Mouse (Mus musculus) CH12.LX (cell line): Measurements from ENCODE around the gene Rrnad1. TPM values are rescaled to one million over a fixed set of nuclear protein-coding genes. Genes with fewer than 3 reads are reported as not detected.
A peak's percentile ranks its signal among the peaks of the same experiment; 100 is the strongest.
"Not testable (repeated sequence)": the region's sequence is repeated elsewhere in the genome, so short reads cannot be mapped to it uniquely, and the experiment has no call there.

ENCODE experiments used
- DNase-seq: peaks from one replicate; pipeline ENCODE4 v3.0.0-alpha.2; 2013; ENCODE audit errors: extremely low read depth
- H3K27ac ChIP-seq: 2 replicates; pipeline ENCODE4 v1.5.1; 2012; ENCODE audit warnings: low read depth, mild to moderate bottlenecking, control low read depth, moderate library complexity; ENCODE audit not compliant: insufficient read depth
- H3K27me3 ChIP-seq: replicated peaks from 2 replicates; pipeline ENCODE3; 2012; ENCODE audit warnings: inconsistent platforms
- H3K36me3 ChIP-seq, 2 experiments: replicated peaks in 1 of 2; 2 replicates each; pipeline versions ENCODE3 to v1.6.1; 2012; ENCODE audit warnings: inconsistent platforms in 1 of 2, low read length in 1 of 2, mild to moderate bottlenecking in 1 of 2, mixed read lengths in 1 of 2, moderate library complexity in 1 of 2; ENCODE audit not compliant: control insufficient read depth in 1 of 2, insufficient read depth in 1 of 2
- H3K4me1 ChIP-seq, 2 experiments: 2 replicates each; pipeline ENCODE4 v1.6.1; 2012; ENCODE audit warnings: inconsistent platforms in 1 of 2, moderate library complexity in 1 of 2; ENCODE audit not compliant: insufficient read depth in 2 of 2, control insufficient read depth in 1 of 2
- H3K4me2 ChIP-seq: 2 replicates; pipeline ENCODE4 v1.6.1; 2012; ENCODE audit warnings: low read depth, mild to moderate bottlenecking, control low read depth; ENCODE audit not compliant: poor library complexity, insufficient read depth, severe bottlenecking
- H3K4me3 ChIP-seq, 3 experiments: fragments of 150-350 bp in 1 of 3; sonication (generic) in 1 of 3; replicated peaks in 1 of 3; 2 replicates each; pipeline versions ENCODE3 to v1.5.1; 2011 to 2012; ENCODE audit warnings: low read depth in 2 of 3, low read length in 2 of 3, mild to moderate bottlenecking in 2 of 3, moderate library complexity in 2 of 3, control low read depth in 1 of 3, improper control_type of control experiment in 1 of 3, inconsistent platforms in 1 of 3, mixed read lengths in 1 of 3; ENCODE audit not compliant: poor library complexity in 1 of 3
- H3K79me2 ChIP-seq: replicated peaks from 2 replicates; pipeline ENCODE4 v1.6.1; 2012; ENCODE audit warnings: mild to moderate bottlenecking, moderate library complexity; ENCODE audit not compliant: control insufficient read depth, poor library complexity, insufficient read depth, severe bottlenecking; ENCODE audit errors: extremely low read depth
- H3K9ac ChIP-seq: 2 replicates; pipeline ENCODE4 v1.6.1; 2012; ENCODE audit warnings: low read depth, mild to moderate bottlenecking, control low read depth, moderate library complexity; ENCODE audit not compliant: insufficient read depth
- H3K9me3 ChIP-seq: replicated peaks from 2 replicates; pipeline ENCODE3; 2012; ENCODE audit warnings: low read length, inconsistent platforms, mixed read lengths
- CTCF ChIP-seq, 2 experiments: IDR thresholded peaks in 1 of 2; conservative IDR thresholded peaks in 1 of 2; 2 replicates each; pipeline ENCODE4 v1.5.1; 2011 to 2012; ENCODE audit warnings: low read depth in 2 of 2, low read length in 2 of 2, improper control_type of control experiment in 1 of 2, inconsistent platforms in 1 of 2, mild to moderate bottlenecking in 1 of 2, moderate library complexity in 1 of 2
- EP300 ChIP-seq: IDR thresholded peaks from 2 replicates; pipeline ENCODE4 v1.6.1; 2011; ENCODE audit warnings: low read length, improper control_type of control experiment
- GABPA ChIP-seq: IDR thresholded peaks from 2 replicates; pipeline ENCODE4 v1.6.1; 2012; ENCODE audit warnings: low read depth, low read length, improper control_type of control experiment, inconsistent platforms; ENCODE audit not compliant: insufficient replicate concordance
- IRF4 ChIP-seq: IDR thresholded peaks from 2 replicates; pipeline ENCODE4 v1.6.1; 2014; ENCODE audit warnings: low read depth, mild to moderate bottlenecking, inconsistent platforms, low read length, improper control_type of control experiment
- JUND ChIP-seq: conservative IDR thresholded peaks from 2 replicates; pipeline ENCODE4 v1.6.1; 2011; ENCODE audit warnings: low read depth, low read length, improper control_type of control experiment
- MAFK ChIP-seq: IDR thresholded peaks from 2 replicates; pipeline ENCODE4 v1.6.1; 2011; ENCODE audit warnings: low read length, improper control_type of control experiment; ENCODE audit not compliant: insufficient replicate concordance
- MAX ChIP-seq: IDR thresholded peaks from 2 replicates; pipeline ENCODE4 v1.6.1; 2011; ENCODE audit warnings: low read length, improper control_type of control experiment
- MXI1 ChIP-seq: IDR thresholded peaks from 2 replicates; pipeline ENCODE4 v1.6.1; 2011; ENCODE audit warnings: mild to moderate bottlenecking, low read depth, low read length, improper control_type of control experiment
- NRF1 ChIP-seq: IDR thresholded peaks from 2 replicates; pipeline ENCODE4 v1.6.1; 2014; ENCODE audit warnings: low read depth, mild to moderate bottlenecking, inconsistent platforms, low read length, improper control_type of control experiment, moderate library complexity
- PAX5 ChIP-seq: IDR thresholded peaks from 2 replicates; pipeline ENCODE4 v1.6.1; 2012; ENCODE audit warnings: low read length, inconsistent platforms, mixed read lengths
- POLR2A ChIP-seq: IDR thresholded peaks from 2 replicates; pipeline ENCODE4 v1.6.1; 2011; ENCODE audit warnings: low read depth, mild to moderate bottlenecking, improper control_type of control experiment, low read length
- RAD21 ChIP-seq: IDR thresholded peaks from 2 replicates; pipeline ENCODE4 v1.6.1; 2011; ENCODE audit warnings: low read depth, mild to moderate bottlenecking, low read length, improper control_type of control experiment, moderate library complexity
- RCOR1 ChIP-seq: conservative IDR thresholded peaks from 2 replicates; pipeline ENCODE4 v1.6.1; 2012; ENCODE audit warnings: low read depth, mild to moderate bottlenecking, inconsistent platforms, low read length, improper control_type of control experiment
- SIN3A ChIP-seq: IDR thresholded peaks from 2 replicates; pipeline ENCODE4 v1.6.1; 2012; ENCODE audit warnings: low read length, improper control_type of control experiment, inconsistent platforms
- TBP ChIP-seq: conservative IDR thresholded peaks from 2 replicates; pipeline ENCODE4 v1.6.1; 2011; ENCODE audit warnings: low read depth, low read length, improper control_type of control experiment
- USF1 ChIP-seq: IDR thresholded peaks from 2 replicates; pipeline ENCODE4 v1.6.1; 2014; ENCODE audit warnings: low read depth, mild to moderate bottlenecking, inconsistent platforms, low read length, improper control_type of control experiment
- ZKSCAN1 ChIP-seq: IDR thresholded peaks from 2 replicates; pipeline ENCODE4 v1.6.1; 2012; ENCODE audit warnings: low read depth, inconsistent platforms, low read length, improper control_type of control experiment, borderline replicate concordance
- ZNF384 ChIP-seq: IDR thresholded peaks from 2 replicates; pipeline ENCODE4 v1.6.1; 2012; ENCODE audit warnings: low read depth, low read length, improper control_type of control experiment, inconsistent platforms
- dilution Hi-C: fragments of 300-500 bp; cut with MboI; formaldehyde crosslinking; loops from 2 replicates; pipeline ENCODE4 v1.14.3; 2020; ENCODE audit warnings: low sequenced_read_pairs; ENCODE audit not compliant: extremely low pct_unique_long_range_greater_than_20kb, extremely low pct_ligation_motif_present
- in situ Hi-C: fragments of 300-500 bp; cut with MboI; formaldehyde crosslinking; loops from 3 replicates; pipeline ENCODE4 v1.14.3; 2019; ENCODE audit warnings: low sequenced_read_pairs, low pct_ligation_motif_present, low pct_unique_long_range_greater_than_20kb, mixed read lengths
- polyA plus RNA-seq: library from polyadenylated mRNA; unstranded; fragments of >175 nt; gene quantifications from 2 replicates; pipeline ENCODE4 v1.2.1, GENCODE M21; 2012; ENCODE audit warnings: low read depth; ENCODE audit not compliant: insufficient read length
- total RNA-seq, 2 experiments: library from RNA; depleted of rRNA; stranded (reverse); fragments of 300-350 nt in 1 of 2; fragments of >200 nt in 1 of 2; gene quantifications; 2 replicates each; pipeline ENCODE4 v1.2.3; 2012 to 2014

The Rrnad1 gene
- total and polyA plus RNA-seq, 3 experiments: 8.0 to 12.5 (median 11.4) TPM

GRCm38 (mm10) chr3:87891481-87891880, 39.0 kb downstream of the Rrnad1 start:
- dilution Hi-C loops (no loop called here), in situ Hi-C loops (no loop called here)
- Histone ChIP-seq H3K27me3 (no peaks in the 10 kb centered on the region), H3K9me3 (peaks cover 5% of the 10 kb centered on the region), H3K27ac (no peak overlapping the region), H3K9ac (no peak overlapping the region), H3K36me3 (no peaks in the 10 kb centered on the region), H3K4me1 (peaks cover 2 to 3% of the 10 kb centered on the region in 2 experiments; a peak in 2 of 4 replicates), H3K79me2 (no peaks in the 10 kb centered on the region), H3K4me3 (no peak overlapping the region), H3K4me2 (no peak overlapping the region)
- no peak for DNase-seq
- TF ChIP-seq RCOR1 (no peak), CTCF (conservative IDR thresholded peaks at IDR 0.05 in 1 of 2, IDR thresholded peaks at IDR 0.05 in 1 of 2; ENCODE audit: low read depth in 2 of 2, low read length in 2 of 2) (no peak), ZKSCAN1 (no peak), NRF1 (no peak), IRF4 (no peak), PAX5 (no peak), GABPA (no peak), POLR2A (no peak), SIN3A (no peak), USF1 (no peak), ZNF384 (no peak), TBP (no peak), JUND (no peak)

- H3K36me3 ChIP-seq, H3K27ac ChIP-seq, dilution Hi-C loops, H3K4me3 ChIP-seq, H3K9me3 ChIP-seq, H3K9ac ChIP-seq, H3K27me3 ChIP-seq, in situ Hi-C loops, H3K4me2 ChIP-seq: not testable (repeated sequence)
- peaks cover 9 to 23% of the 10 kb centered on the region in 2 experiments for H3K4me1 ChIP-seq
- peaks cover 27% of the 10 kb centered on the region for H3K79me2 ChIP-seq
- TF ChIP-seq CTCF (conservative IDR thresholded peaks at IDR 0.05 in 1 of 2, IDR thresholded peaks at IDR 0.05 in 1 of 2; ENCODE audit: low read depth in 2 of 2, low read length in 2 of 2) (peak in 1 of 2 experiments; percentile 39; a peak in 2 of 4 replicates), RAD21 (peak; percentile 4)
- TF ChIP-seq, all 38 proteins: peak for 2; not testable (repeated sequence) for 36
- not testable (repeated sequence) for DNase-seq
These were observed 43.1 kb downstream of the Rrnad1 start for GRCm38 (mm10) chr3:87887400-87887799.

DNA sequence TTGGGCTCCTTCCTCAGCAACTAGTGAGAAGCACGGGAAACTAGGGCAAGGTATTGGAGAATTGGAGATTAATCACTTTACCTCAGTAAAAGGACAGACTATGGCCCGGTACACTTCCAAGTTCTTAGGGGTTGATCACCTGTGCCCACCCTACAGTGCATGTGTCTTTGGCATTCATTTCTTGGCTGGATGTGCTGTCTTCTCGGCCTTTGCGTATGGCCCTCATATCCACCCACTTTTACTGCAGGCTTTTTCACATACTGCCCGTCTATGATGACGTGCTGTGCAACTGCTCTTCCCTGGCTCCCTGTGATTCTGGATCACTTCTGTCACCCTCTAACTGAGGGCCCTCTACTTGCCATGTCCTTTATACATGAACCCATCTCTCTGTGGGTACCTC, 44.1 kb downstream of the Rrnad1 start:
- peaks cover 30% of the 10 kb centered on the region for H3K79me2 ChIP-seq
- TF ChIP-seq EP300 (no peak), MAX (no peak), MAFK (no peak), GABPA (no peak), JUND (no peak), MXI1 (no peak)
- H3K9ac ChIP-seq: peak overlapping the region; percentile 10; the same call in 1 of the 2 replicates
- H3K36me3 ChIP-seq: peaks cover 5 to 12% of the 10 kb centered on the region in 2 experiments
- peak overlapping the region in 2 of 3 experiments; percentile 95 for H3K4me3 ChIP-seq
- H3K4me1 ChIP-seq: peaks cover 10 to 26% of the 10 kb centered on the region in 2 experiments
- no peaks in the 10 kb centered on the region for H3K27me3 ChIP-seq
- dilution Hi-C loops: no loop called here
- peak overlapping the region; percentile 34; the same call in 1 of the 2 replicates for H3K4me2 ChIP-seq
- H3K27ac ChIP-seq: no peak overlapping the region
- in situ Hi-C loops: no loop called here
- no peak for DNase-seq
- H3K9me3 ChIP-seq: peaks cover 5% of the 10 kb centered on the region
